Mouse (Mus musculus) ZHBTc4 (cell line): ENCODE results near the gene Myh13.

Source experiments
- DNase-seq: peaks from one replicate; pipeline ENCODE4 v3.0.0-alpha.2; 2011; ENCODE audit warnings: low read depth, low spot score

Myh13 gene

DNA sequence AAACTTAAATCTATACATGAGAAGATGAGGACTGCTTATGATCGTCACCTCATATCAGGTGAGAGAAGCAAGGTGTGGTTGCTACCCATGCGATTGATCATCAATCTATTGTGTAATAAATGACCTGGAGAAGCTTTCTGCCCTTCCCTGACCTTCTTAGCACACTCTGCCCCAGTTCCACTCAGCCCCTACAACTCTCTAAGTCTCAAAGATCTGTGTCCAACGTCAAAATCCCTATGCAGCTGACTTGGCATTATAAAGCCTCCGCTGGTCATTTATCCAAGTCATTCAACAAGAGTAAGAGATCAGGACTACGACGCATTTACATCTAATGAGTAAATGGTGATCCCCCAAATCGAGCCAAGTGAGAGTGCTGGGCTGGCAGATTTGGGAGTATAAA, at the start of gene Myh13:
Gene Myh13 (plus strand): TSS at position 301 of the 400 bp plus-strand sequence.
- no peak for DNase-seq

DNA sequence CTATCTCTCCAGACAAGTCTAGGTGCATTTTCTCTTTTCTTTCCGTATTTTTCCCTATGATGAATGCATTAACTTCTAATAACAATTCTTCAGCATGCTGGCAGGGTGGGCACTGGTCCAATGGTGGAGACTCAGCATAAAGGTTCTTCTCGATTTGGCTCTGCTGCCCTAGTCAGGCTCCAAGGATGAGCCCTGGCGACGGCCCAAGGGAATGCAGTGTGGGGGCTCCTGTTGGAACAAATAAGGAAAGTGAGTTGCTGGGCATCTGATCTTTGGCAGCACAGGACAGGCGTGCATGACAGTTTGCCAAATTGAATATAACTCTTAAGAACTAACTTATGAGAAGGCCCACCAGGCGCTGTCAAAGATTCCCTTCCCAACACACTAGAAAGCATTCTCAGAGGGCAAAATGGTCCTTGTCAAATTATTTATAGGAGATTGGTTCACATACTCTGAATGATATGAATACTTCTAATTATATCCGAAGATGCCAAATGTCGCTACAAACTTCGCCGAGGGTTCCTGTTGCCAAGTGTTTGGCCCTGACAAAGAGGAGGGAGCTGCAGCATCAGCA, 44.8 kb upstream of the Myh13 start, which contains the start of gene Myh8:
Gene Myh8 (plus strand): TSS at position 524 of the 574 bp plus-strand sequence.
- no peak for DNase-seq

DNA sequence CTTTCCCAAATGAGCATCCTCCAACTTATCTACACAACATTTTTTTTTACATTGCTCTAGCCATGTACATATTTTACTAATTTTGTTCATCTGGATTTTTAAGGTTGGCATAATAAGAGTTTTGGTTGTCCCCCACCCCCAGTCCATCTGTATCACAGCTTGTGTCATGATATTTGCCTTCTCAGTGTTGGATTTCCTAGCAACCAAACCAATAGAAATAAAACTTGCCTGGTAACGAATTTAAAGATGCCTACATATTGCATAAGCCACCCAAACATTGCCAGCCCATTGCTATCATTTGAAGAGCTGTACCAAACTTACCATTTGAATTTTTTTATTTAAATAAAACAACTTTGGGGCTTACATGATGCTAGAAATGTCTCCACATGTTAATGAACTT, 28.0 kb upstream of the Myh13 start:
- DNase-seq, result no peak

DNA sequence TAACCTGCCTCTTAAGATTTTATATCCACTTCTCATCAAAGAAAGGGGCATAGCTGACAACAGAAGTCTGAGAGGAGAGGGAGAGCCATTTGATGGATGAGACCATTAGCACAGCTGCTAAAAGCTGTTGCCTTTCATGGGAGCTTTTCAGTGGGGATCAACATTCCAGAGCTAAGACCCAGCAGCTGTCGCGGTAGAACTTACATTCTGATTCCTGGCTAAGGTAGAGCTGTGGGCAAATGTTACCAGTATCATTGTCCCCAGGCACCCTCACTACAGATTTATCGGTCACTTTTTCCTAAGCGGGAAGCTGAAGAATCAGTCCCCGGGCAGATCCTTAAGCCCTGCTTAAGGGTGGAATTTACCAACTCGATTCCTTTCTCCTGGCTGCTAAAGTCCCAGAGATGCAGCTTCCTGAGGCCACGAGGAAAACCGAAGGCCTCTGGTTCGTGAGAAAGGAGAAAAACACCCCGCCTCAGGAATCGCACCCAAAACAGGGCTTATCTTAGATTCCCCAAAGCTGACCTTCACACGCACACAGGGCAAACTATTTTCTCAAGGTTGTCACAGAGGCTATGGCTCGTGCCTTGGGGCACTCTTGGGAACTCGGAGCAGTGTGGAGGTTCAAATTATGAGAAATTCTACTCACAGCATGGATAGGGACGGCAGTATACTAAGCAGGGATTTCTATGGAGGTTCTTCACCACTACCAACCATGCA, 7.6 kb upstream of the Myh13 start:
- DNase-seq, result no peak

DNA sequence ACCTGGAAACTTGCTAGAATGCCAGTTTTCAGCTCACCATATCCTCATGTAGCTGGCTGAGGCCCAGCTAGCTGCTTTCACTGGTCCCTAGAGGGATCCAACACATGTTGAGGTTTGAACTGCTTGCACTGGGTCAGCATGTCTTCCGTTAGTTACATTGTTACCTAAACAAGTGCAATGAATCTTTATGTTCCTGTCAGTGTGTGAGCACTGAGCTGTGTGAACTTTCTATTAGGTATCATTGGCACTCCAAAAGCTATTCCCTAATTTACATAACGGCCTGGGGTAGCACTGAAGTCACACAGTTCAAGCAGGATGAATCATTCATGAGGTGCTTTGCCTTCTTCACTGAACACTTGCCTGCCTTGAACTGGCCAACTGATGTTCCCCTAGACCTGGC, 5.1 kb downstream of the Myh13 start:
- DNase-seq, result no peak

DNA sequence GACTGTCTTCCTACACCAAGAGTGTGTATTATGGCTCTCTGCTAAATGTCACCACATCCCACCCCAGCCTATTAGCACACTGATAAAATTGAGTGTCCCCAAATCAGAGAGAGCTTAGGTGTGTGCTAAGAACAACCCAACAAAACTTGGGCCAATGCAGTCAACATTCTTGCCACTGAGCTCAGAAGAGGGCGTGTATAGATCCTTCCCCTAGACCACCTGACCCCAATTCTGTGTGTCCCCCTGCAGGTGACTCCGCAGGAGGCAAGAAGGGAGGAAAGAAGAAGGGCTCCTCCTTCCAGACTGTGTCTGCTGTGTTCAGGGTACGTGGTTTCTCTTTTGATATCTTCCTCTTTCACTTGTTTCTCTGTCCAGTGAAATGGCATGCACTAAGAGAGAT, 23.1 kb downstream of the Myh13 start:
- DNase-seq, result peak; percentile 63

DNA sequence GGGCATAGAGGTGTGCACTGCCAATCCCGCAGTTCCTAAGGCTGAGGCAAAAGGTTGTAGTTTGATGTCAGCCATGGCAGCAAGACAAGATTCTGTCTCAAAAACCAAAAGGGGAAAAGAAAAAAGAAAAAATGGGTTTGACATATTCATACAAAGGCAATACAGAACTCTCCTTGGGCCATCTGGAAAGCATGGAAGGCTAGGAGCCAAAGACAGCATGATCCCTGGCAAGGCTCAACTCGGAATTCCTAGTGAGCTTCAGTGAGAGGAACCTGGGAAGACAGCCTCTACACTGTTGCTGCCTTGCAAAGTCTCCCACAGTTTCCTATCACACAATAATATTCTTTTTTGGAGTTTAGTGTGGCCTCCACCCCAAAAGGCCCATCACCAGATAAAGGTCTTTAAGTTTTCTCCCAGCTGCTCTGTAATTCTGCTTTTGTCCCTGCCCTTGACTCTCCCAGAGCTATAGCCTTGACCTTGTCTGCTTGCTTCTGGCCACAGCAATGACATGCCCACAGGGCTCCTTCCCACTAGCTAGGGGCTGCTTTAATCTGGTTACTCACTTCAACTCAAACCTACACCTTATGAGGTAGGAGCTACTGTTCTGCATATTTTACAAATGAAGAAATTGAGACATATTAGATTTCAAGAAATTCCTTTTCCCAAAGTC, 23.9 kb downstream of the Myh13 start:
- DNase-seq, result peak; percentile 88

DNA sequence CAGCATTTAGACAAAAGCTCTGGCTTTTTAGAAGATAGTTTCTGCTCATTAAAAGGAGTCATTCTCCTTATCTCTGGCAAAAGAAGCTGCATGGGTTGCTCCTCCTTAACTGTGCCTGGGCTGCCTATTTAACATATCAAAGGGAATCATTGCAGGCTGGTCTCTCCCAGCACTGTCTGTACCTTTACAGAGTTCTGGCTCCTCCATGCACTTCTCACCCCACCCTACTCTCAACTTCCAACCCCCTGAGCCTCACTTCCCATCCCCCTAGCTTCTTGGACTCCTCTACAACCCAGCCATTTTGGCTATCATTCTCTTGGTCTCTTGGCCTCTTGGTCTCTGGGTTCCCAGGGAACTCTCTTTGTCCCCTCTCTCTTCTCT, 24.4 kb downstream of the Myh13 start:
- DNase-seq, result peak; percentile 93

DNA sequence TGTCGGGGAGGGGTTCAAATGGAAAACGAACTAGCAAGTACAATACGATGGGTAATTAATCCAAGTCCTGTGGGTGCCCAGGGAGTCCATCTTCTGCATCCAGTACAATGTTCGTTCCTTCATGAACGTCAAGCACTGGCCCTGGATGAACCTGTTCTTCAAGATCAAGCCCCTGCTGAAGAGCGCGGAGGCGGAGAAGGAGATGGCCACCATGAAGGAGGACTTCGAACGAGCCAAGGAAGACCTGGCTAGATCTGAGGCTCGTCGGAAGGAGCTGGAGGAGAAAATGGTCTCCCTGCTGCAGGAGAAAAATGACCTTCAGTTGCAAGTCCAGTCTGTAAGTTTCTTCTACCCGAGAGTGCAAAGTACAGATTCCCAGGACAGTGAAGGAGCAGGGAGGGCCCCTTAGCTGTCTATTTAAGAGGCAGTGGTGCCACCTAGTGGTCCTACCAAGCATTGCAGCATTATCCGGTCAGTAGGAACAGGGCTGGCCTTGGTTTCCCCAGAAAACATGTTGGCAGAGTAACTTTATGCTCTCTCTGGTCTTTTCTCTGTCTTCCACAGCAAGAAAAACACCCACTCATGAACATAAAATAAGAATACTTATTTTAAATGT, 28.8 kb downstream of the Myh13 start:
- peak; percentile 86 for DNase-seq

DNA sequence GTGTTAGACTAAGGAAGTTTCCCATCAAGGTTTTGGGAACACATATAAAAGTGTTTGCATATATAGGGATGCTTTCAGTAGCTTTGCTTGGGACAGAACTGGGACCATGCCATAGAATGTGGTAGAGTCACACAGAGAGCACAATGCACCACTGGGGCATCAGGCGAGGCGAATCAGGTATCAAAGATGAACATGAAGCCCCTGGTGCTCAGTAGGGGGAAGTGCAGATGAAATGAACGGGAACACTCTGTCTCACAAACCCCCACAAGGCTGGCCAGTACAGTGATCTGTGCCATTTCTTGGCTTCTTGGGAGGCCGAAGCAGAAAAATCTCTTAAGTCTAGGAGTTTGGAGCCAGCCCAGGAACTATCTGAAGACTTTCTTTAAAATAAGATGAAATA, 31.6 kb downstream of the Myh13 start:
- peak; percentile 51 for DNase-seq

DNA sequence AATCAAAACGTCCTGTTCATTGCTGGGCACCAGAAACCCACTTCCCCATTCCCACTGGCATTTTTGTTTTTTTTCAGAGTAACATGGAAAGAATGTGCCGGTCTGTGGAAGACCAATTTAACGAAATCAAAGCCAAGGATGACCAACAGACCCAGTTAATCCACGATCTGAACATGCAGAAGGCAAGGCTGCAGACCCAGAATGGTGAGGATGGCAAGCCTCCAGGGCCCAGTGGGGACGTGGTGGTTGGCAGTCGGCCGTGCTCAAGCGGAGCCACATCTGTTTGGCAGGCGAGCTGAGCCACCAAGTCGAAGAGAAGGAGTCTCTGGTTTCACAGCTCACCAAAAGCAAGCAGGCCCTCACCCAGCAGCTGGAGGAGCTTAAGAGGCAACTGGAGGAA, 36.6 kb downstream of the Myh13 start:
- no peak for DNase-seq

DNA sequence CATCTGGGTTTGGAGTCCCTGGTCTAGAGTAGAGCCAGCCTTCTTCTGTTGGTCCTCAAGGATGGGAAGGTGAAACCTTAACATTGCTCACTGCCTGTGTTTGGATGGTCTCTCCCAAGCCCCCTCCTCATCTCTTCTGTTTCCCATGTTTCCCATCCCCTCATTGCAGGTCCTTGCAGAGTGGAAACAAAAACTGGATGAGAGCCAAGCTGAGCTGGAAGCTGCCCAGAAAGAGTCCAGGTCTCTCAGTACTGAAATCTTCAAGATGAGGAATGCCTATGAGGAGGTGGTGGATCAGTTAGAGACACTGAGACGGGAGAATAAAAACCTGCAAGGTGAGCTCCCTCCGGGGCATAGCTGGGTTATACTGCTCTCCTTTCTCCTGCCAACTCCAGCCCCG, 40.8 kb downstream of the Myh13 start:
- no peak for DNase-seq

DNA sequence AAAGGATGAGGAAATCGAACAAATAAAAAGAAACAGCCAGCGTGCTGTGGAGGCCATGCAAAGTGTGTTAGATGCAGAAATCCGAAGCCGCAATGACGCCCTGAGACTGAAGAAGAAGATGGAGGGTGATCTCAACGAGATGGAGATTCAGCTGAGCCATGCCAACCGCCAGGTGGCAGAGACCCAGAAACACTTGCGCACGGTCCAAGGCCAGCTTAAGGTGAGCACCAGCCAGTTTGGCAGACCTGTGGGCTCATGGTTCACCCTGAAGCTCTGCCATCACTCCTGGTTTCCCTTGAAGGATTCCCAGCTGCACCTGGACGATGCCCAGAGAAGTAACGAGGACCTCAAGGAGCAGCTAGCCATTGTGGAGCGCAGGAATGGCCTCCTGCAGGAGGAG, 43.1 kb downstream of the Myh13 start:
- no peak for DNase-seq

DNA sequence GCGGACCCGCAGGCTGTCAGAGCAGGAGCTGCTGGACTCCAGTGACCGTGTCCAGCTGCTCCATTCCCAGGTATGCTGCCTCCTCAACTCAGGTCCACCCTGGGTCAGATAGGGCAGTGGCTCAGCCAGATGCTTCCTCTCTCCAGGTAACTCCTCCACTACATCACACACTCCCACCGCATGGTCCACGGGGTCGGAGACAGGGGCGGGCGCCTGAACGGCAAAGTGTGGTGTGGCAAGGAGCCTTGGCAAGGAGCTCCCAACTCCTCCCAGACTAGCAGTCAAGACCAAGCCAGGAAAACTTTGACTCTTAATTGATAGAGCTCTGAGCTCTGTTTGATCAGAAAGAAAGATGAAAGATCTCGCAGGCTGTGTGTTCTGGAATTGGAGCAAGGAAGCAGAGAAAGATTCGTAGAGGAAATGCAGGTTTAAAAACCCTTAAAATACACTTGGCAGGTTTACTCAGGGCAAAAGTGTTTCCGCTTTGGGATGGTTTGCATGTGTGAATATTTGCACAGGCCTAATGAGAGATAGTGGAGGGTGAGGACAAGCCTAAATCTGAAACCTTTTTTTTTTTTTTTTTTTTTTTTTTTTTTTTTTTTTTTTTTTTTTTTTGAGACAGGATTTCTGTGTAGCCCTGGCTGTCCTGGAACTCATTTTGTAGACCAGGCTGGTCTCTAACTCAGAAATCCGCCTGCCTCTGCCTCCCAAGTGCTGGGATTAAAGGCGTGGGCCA, 43.7 kb downstream of the Myh13 start:
- peak; percentile 55 for DNase-seq

DNA sequence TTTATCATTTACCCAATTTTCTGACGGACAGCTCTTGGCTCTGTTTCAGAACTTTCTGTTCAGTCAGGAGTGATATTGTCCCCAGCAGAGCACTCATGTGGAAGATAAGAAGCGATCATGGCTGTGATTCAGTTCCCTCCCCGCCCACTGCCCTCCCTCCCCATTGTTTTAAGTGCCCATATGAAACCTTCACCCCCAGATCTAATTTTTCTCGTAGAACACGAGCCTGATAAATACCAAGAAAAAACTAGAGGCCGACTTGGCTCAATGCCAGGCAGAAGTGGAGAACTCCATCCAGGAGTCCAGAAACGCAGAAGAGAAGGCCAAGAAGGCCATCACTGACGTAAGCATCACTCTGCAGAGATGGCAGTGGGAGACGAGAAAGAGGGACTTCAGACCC, 45.5 kb downstream of the Myh13 start:
- no peak for DNase-seq

DNA sequence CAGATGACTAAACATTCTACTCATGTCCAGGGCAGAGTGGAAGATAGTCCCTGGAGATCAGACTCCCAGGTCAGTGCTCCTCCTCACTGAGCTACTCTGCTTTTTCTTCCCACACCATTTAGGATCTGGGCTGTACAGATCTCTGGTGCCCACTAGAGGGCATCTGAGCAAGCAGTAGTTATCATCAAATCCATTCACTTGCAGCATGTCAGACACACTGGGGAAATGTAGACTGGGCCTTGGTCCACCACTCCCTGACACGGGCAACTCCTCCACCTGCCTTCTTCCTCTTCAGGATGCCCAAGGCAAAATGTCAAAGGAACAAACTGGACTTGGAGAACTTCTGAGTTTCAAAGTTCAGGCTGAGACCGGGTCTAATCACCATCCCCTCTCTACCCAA, 51.9 kb downstream of the Myh13 start:
- DNase-seq, result peak; percentile 65

DNA sequence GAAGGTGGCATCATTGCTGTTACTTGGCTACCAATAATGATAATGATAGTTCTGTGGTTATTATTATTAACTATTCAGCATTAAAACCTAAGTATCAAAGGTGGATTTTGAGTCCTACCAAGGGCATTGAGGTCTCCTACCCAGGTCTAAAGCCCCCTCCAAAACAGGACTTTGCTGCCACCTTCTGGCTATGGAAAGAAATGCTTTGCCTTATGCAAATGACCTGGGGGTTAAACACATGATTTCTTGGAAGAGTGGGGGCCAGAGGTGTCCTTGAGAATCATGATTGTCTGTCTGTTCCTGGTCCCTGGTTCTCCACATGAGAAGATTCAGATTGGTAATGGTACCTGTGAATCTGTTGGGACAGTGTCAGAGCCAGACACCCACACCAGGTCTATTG, 54.9 kb downstream of the Myh13 start:
- DNase-seq, result peak; percentile 64

DNA sequence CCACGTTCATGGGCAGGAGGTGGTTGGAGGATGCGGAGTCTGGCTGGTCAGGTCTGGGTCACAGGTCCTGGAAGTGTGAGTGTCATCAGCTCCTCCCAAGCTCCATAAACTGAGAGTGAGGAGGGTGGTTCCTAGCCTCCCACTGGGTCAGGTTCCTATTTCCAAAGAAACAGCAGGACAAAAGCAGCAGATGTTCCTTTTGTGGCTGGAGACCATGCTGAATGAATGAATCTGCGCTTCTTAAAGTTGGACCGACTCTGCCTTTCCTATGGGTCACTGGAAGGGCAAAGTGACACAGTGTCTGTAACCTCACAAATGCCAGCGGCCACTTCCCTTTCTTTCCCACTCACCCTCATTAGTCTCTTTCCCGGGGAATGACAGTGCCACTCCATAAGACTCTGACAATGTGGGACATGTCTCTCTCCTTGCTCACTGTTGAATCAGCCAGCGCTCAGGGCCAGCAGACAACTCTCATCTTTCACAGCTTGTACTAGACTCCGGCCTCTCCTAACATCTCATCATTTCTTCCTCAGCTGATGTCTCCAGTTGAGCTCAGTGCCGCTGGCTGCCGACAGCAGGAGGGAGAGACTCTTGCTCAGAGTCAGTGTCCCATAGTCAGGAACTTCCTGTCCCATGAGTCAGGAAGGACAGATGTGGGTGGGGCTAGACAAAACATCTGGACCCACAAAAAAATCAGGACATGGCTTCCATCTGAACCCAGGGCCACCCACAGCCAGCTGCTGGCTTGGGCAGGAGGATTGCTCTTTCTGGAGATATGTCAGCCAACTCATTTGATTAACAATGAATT, 58.4 kb downstream of the Myh13 start:
- DNase-seq, result peak; percentile 88

DNA sequence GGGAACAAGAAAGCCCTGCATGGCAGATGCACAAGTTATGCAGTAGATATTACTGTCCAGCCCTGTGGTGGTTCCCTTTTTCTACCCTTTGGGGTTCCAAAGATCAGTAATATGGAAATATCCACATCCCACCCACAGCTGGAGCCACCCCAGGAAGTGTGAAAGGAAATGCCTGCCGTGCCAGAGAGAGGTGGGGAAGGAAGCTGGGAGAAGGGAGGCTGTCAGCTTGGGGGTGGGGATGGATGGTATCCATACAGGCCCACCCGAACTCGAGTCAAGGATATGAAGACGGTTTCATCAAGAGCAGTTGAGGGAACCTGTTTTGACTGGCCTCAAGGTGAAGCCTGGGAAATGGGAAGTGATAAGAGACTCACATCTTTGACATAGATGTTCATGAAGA, 60.4 kb downstream of the Myh13 start:
- DNase-seq, result no peak

DNA sequence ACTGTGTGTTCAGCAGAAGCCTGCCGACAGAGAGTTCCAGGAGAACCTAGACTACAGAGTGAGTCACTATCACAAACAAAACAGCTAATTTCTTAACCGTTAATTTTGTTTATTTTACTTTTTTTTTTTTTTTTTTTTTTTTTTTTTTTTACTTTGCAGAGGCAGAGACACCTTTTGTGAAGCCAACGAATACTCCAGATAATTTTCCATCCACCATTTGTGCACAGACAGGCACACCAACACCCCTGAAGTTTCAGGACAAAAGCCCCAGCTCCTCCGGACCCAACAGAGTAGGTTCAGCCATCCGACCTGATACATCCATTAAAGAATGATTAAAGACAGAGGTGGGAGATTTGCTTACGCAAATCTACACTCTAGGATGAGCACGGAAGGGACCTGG, 63.2 kb downstream of the Myh13 start:
- no peak for DNase-seq

DNA sequence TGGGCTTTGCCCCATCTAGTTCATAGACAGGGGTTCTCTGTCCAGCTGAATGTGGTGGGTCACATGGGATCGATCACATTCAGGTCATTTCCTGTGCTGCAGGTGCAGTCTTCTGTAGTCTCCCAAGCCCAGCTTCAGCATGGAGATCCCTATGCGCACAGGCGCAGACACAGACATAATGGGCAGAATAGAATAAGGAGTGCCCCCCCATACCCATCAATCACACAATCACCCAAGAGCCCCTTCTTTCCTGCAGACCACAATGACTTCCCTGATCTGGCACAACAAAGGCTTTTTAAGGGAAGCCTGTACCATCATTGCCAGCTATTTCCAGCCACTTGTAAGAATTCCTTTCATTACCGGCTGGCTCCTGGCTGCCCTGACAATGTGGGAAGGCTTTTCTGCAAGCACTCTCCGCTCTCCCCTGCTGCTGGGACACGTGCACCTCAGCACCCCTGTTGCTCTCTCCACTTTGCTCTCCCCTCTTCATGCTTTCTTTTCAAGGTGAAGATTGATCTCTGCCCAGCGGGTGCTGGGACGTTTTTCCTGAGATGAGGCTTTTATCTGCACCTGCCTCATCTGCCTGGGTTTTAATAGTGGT, 65.5 kb downstream of the Myh13 start:
- DNase-seq, result peak; percentile 76
